Mouse (Mus musculus) megakaryocyte, embryonic 14.5 days (primary cell): ENCODE measurements around the gene Scpep1.

ENCODE experiments used
- FLI1 ChIP-seq: IDR thresholded peaks from 2 replicates; pipeline ENCODE4 v1.6.1; 2012; ENCODE audit warnings: low read length, inconsistent platforms, mixed read lengths
- GATA1 ChIP-seq: IDR thresholded peaks from 3 replicates; pipeline ENCODE4 v1.6.1; 2012; ENCODE audit warnings: mixed read lengths, low read length, inconsistent platforms, borderline replicate concordance

DNA sequence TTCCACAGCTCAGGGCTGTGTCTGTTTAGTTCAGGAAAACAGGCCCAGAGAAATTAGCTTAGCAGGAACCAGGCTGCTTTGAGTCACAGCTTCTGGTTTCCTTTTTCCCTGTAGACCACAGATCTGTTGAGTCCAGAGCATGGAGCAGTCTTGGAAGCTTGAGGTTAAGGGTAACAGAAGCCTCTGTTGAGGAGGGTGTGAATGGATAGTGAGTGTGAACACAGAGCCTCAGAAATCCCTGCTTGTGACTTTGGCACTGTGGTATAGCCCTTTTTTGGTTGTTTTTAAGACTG, 45.2 kb upstream of the Scpep1 start:
- TF ChIP-seq GATA1 (no peak), FLI1 (no peak)
